In genomic region chr1:93138534-93138933, GRCm38 (mm10) we compare ENCODE assay signal across 18 mouse cellular contexts. TPM values are rescaled to one million over a fixed set of nuclear protein-coding genes. Genes with fewer than 3 reads are reported as not detected.
DNase-seq lines count a peak whose midpoint lies in the region; ATAC-seq lines count a peak whose summit lies in the region.
"Had no signal": no experiment of that assay in that cellular context is flagged by ENCODE, and none has a peak within 500 bp of the region (broad histone marks: within the 10 kb centered on the region; RNA-seq: fewer than 3 reads in every experiment).

No protein-coding gene starts in this region.

- no peak overlapping the region for H3K9ac ChIP-seq in kidney, embryonic 14.5 days (ENCODE audit: low read depth, low read length)
- H3K9ac ChIP-seq in liver, embryonic 11.5 days (ENCODE audit: low read depth, low read length) = no peak overlapping the region
- H3K9ac ChIP-seq: embryonic facial prominence, embryonic 13.5 days; forebrain, embryonic 15.5 days; heart, embryonic 15.5 days had no signal

- H3K9me3 ChIP-seq in kidney, embryonic 14.5 days (ENCODE audit: control insufficient read depth, low read length) = no peaks in the 10 kb centered on the region
- no peaks in the 10 kb centered on the region for H3K9me3 ChIP-seq in liver, embryonic 11.5 days (ENCODE audit: control insufficient read depth, low read length)
- H3K9me3 ChIP-seq: embryonic facial prominence, embryonic 13.5 days; forebrain, embryonic 15.5 days; heart, embryonic 15.5 days had no signal

- no peak overlapping the region for H3K27ac ChIP-seq in kidney, embryonic 14.5 days (ENCODE audit: low read depth, low read length)
- H3K27ac ChIP-seq in liver, embryonic 11.5 days (ENCODE audit: low read depth, low read length) = no peak overlapping the region
- H3K27ac ChIP-seq: embryonic facial prominence, embryonic 13.5 days; forebrain, embryonic 15.5 days; heart, embryonic 15.5 days had no signal

- no peak overlapping the region for H3K4me3 ChIP-seq in kidney, embryonic 14.5 days (ENCODE audit: low read length)
- H3K4me3 ChIP-seq in liver, embryonic 11.5 days (ENCODE audit: low read depth, low read length) = no peak overlapping the region
- H3K4me3 ChIP-seq: embryonic facial prominence, embryonic 13.5 days; forebrain, embryonic 15.5 days; heart, embryonic 15.5 days had no signal

- no peaks in the 10 kb centered on the region for H3K4me1 ChIP-seq in kidney, embryonic 14.5 days (ENCODE audit: control insufficient read depth, insufficient read depth, low read length)
- H3K4me1 ChIP-seq in liver, embryonic 11.5 days (replicated peaks; ENCODE audit: control insufficient read depth, insufficient read depth, low read length) = no peaks in the 10 kb centered on the region
- H3K4me1 ChIP-seq: embryonic facial prominence, embryonic 13.5 days; forebrain, embryonic 15.5 days had no signal

- ATAC-seq in kidney, embryonic 14.5 days (ENCODE audit: low FRiP score, low TSS enrichment) = no peak; the same call in 1 of the 2 replicates
- peak; percentile 25; the same call in 1 of the 2 replicates for ATAC-seq in liver, embryonic 11.5 days (replicated peaks; ENCODE audit: low FRiP score)
- ATAC-seq: forebrain, embryonic 15.5 days; inflammation-experienced regulatory T-cells, adult 6 months; lung, postnatal 0 days had no signal

- peak; percentile 71 for DNase-seq in kidney, adult 11 months
- DNase-seq in kidney, adult 9 months = peak; percentile 77
- DNase-seq in liver, embryonic 11.5 days (ENCODE audit: low spot score) = no peak
- DNase-seq in layer of hippocampus, postnatal 25 days (ENCODE audit: extremely low spot score in 1 of 2, low spot score in 1 of 2) = no peak
- DNase-seq in layer of hippocampus, adult 18-20 months (ENCODE audit: low spot score in 2 of 2) = no peak
- no peak for DNase-seq in ovary, postnatal 14 days (ENCODE audit: low spot score)
- DNase-seq: cerebellum, adult 9-11 months; gastrocnemius, postnatal 10 days; thymus, postnatal 4 days had no signal

- 71% methylated on average over 6 of the region's 6 CpGs for WGBS in kidney, embryonic 14.5 days
- WGBS in liver, embryonic 11.5 days = 73% methylated on average over 6 of the region's 6 CpGs

- no peaks in the 10 kb centered on the region for H3K27me3 ChIP-seq in kidney, embryonic 14.5 days (ENCODE audit: control insufficient read depth, insufficient read depth, low read length)
- no peaks in the 10 kb centered on the region for H3K27me3 ChIP-seq in liver, embryonic 11.5 days (replicated peaks; ENCODE audit: control insufficient read depth, insufficient read depth, low read length)
- H3K27me3 ChIP-seq: embryonic facial prominence, embryonic 13.5 days; forebrain, embryonic 15.5 days had no signal

- no peak overlapping the region for H3K4me2 ChIP-seq in kidney, embryonic 14.5 days (replicated peaks; ENCODE audit: low read depth, low read length)
- no peak overlapping the region for H3K4me2 ChIP-seq in liver, embryonic 11.5 days
- H3K4me2 ChIP-seq: embryonic facial prominence, embryonic 13.5 days; forebrain, embryonic 15.5 days; heart, embryonic 15.5 days; midbrain, embryonic 11.5 days had no signal

- H3K36me3 ChIP-seq in kidney, embryonic 14.5 days (ENCODE audit: control insufficient read depth, insufficient read depth, low read length) = no peaks in the 10 kb centered on the region
- H3K36me3 ChIP-seq in liver, embryonic 11.5 days (ENCODE audit: control insufficient read depth, insufficient read depth, low read length) = no peaks in the 10 kb centered on the region
- H3K36me3 ChIP-seq: embryonic facial prominence, embryonic 13.5 days; forebrain, embryonic 15.5 days; heart, embryonic 15.5 days had no signal

RNA-seq across cellular contexts. Expression of gene Agxt, which starts 3.5 kb away (rescaled TPM):
- polyA plus RNA-seq in kidney, embryonic 14.5 days (2014; fragmentation: Nextera tagmentation; extraction: Ambion mirVana) = not detected in 2 replicates
- polyA plus RNA-seq in liver, embryonic 11.5 days (2014; fragmentation: Nextera tagmentation; extraction: Ambion mirVana) = 1.1 and 1.6 TPM in 2 replicates
- not detected for total RNA-seq in layer of hippocampus, postnatal 25 days (2021)
- not detected for total RNA-seq in layer of hippocampus, adult 18-20 months (2021)
- total RNA-seq: left cerebral cortex, postnatal 10 days had no signal
- polyA plus RNA-seq: embryonic facial prominence, embryonic 13.5 days; forebrain, embryonic 15.5 days; heart, embryonic 15.5 days; inflammation-experienced regulatory T-cells, adult 6 months; midbrain, embryonic 11.5 days; neural tube, embryonic 11.5 days had no signal

RNA-seq across cellular contexts. Expression of gene 2310007B03Rik, which starts 22.2 kb away (rescaled TPM):
- 0.42 and 0.49 TPM in 2 replicates for polyA plus RNA-seq in kidney, embryonic 14.5 days (2014; fragmentation: Nextera tagmentation; extraction: Ambion mirVana)
- 0.07 TPM in 1 of 2 replicates, not detected in the other for polyA plus RNA-seq in liver, embryonic 11.5 days (2014; fragmentation: Nextera tagmentation; extraction: Ambion mirVana)
- not detected for total RNA-seq in layer of hippocampus, postnatal 25 days (2021)
- total RNA-seq in layer of hippocampus, adult 18-20 months (2021) = not detected
- total RNA-seq: gastrocnemius, postnatal 10 days; left cerebral cortex, postnatal 10 days had no signal
- polyA plus RNA-seq: inflammation-experienced regulatory T-cells, adult 6 months had no signal

RNA-seq across cellular contexts. Expression of gene Crocc2, which starts 30.0 kb away (rescaled TPM):
- 0.14 and 0.20 TPM in 2 replicates for polyA plus RNA-seq in kidney, embryonic 14.5 days (2014; fragmentation: Nextera tagmentation; extraction: Ambion mirVana)
- polyA plus RNA-seq in liver, embryonic 11.5 days (2014; fragmentation: Nextera tagmentation; extraction: Ambion mirVana) = 0.09 and 0.16 TPM in 2 replicates
- total RNA-seq in layer of hippocampus, postnatal 25 days (2021) = under 1 TPM; 0.17 to 0.35 TPM
- under 1 TPM; 0.20 to 0.42 TPM for total RNA-seq in layer of hippocampus, adult 18-20 months (2021)
- polyA plus RNA-seq: inflammation-experienced regulatory T-cells, adult 6 months had no signal

RNA-seq across cellular contexts. Expression of gene Kif1a, which starts 36.8 kb away (rescaled TPM):
- polyA plus RNA-seq in kidney, embryonic 14.5 days (2014; fragmentation: Nextera tagmentation; extraction: Ambion mirVana) = 3.2 and 6.9 TPM in 2 replicates
- 2.2 TPM in 2 replicates for polyA plus RNA-seq in liver, embryonic 11.5 days (2014; fragmentation: Nextera tagmentation; extraction: Ambion mirVana)
- 100 to 1,000 TPM; 592 to 639 TPM for total RNA-seq in layer of hippocampus, postnatal 25 days (2021)
- total RNA-seq in layer of hippocampus, adult 18-20 months (2021) = 100 to 1,000 TPM; 637 to 653 TPM
- polyA plus RNA-seq: inflammation-experienced regulatory T-cells, adult 6 months had no signal

Comparison
In these comparisons a context has a peak if more than half of its experiments do, and no peak if none do; other contexts are left out.
1. DNase-seq: peak in kidney, adult 11 months (single experiment) and kidney, adult 9 months (single experiment); none in liver, embryonic 11.5 days (single experiment), layer of hippocampus, postnatal 25 days (0 of 2), layer of hippocampus, adult 18-20 months (0 of 2) and ovary, postnatal 14 days (single experiment).